Mouse (Mus musculus): ENCODE measurements around the gene Des. TPM values are rescaled to one million over a fixed set of nuclear protein-coding genes. Genes with fewer than 3 reads are reported as not detected.

Des gene
- polyA plus RNA-seq, 1 experiment from 2014 or later: 93.2 TPM

DNA sequence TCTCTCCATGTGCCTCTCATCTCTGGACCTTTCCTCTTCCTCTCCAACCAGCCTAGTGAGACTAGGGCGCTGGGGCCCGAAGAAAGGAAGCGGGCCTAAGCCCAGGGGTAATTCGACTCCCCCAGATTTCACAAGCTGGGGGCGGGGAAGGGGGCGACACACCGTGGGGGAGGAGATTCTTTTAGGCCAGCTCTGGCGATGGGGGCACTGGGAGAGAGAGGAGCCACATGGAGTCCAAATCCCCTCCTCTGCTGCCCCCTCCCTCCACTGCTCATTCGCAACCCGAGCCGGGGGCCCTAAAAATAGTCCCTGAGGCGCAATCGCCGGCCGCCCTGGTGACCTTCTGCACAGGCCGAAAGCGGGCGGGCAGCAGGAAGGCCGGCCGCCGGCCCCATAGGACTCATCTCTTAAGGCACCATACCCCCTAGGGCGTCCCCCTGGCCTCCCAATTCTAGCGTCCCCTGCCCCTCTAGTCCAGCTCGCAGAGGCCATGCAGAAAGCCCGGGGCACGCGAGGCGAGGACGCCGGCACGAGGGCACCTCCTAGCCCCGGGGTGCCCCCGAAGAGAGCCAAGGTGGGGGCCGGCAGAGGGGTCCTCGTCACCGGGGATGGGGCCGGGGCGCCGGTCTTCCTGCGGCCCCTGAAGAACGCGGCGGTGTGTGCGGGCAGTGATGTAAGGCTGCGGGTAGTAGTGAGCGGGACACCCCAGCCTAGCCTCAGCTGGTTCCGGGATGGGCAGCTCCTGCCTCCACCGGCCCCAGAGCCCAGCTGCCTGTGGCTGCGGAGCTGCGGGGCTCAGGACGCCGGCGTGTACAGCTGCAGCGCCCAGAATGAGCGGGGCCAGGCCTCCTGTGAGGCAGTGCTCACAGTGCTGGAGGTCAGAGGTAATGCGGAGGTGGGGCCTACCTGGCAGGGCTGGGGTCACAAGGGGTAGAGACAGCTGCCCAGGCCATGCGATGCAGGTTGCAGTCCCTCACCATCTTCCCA lies 15.1 kb downstream of the Des start, which contains the start of gene Speg:
TSS of gene Speg (plus strand) at position 348 of the 987 bp plus-strand sequence.
- WGBS: 10% methylated on average over 55 of the region's 57 CpGs
- 0 out of 2 replicates have a peak, but pooled peaks have one; percentile 31 for ATAC-seq (ENCODE audit: insufficient read depth, low FRiP score, low read depth)
- peak within 1 kb of the TSS; percentile 1; the same call in 1 of the 2 replicates for H3K9ac ChIP-seq

DNA sequence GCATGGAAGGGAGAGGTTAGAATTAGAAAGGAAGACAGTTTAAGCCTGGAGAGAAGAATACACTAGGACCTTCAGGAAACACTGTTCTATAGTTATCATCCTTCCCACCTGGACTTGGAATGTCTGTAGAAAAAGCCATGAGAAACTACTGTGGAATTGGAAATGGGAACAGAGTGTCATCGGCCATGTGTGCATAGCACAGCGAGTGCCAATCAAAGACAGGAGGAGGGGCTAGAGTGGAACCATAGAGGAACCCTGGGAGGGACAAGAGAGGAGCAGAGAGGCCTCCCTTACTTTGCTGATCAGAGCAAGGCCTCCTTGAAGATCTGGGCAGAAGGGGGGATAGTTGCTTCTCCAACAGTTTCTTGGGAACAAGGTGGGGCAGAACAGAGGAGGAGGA lies 19.1 kb downstream of the Des start:
- Histone ChIP-seq H3K36me3 (no peaks in the 10 kb centered on the region), H3K4me2 (no peak overlapping the region), H3K27me3 (replicated peaks) (peaks cover 11% of the 10 kb centered on the region), H3K27ac (no peak overlapping the region), H3K4me1 (peaks cover 28% of the 10 kb centered on the region), H3K9ac (no peak overlapping the region), H3K9me3 (no peaks in the 10 kb centered on the region), H3K4me3 (replicated peaks) (no peak overlapping the region)
- WGBS: 57% methylated on average over 2 of the region's 2 CpGs
- ATAC-seq (ENCODE audit: insufficient read depth, low FRiP score, low read depth): no peak

More for the DNA sequence above, 15.1 kb downstream of the Des start, which contains the start of gene Speg:
- no peak within 1 kb of the TSS for H3K27ac ChIP-seq
- H3K27me3 ChIP-seq (replicated peaks): peaks cover 8% of the 10 kb centered on the region
- H3K4me1 ChIP-seq: peaks cover 15% of the 10 kb centered on the region
- no peaks in the 10 kb centered on the region for H3K9me3 ChIP-seq
- H3K4me3 ChIP-seq (replicated peaks): peak within 1 kb of the TSS; percentile 32
- no peaks in the 10 kb centered on the region for H3K36me3 ChIP-seq
- H3K4me2 ChIP-seq: peak within 1 kb of the TSS; percentile 50

DNA sequence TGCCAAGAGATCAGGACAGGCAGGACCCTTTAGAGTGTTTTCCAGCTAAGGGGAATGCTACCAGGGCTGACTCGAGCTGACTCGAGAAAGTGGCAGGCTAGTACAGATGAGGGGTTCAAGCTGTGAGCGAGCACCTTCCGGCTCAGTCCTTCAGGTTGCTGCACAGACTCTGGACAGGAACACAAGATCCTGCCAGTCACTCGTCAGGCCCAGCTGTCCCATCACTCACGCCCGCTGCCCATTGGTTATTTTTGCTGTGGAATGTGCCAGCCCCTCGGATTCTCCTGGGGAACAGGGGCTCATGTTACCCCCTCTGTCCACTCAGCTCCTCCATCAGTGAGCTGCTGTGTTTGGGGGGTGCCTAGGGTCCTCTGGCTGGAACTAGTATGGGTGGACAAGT lies 19.8 kb downstream of the Des start:
- H3K9ac ChIP-seq: no peak overlapping the region
- H3K27ac ChIP-seq: no peak overlapping the region
- H3K4me1 ChIP-seq: peaks cover 28% of the 10 kb centered on the region
- WGBS: 75% methylated on average over 8 of the region's 8 CpGs
- no peak overlapping the region for H3K4me3 ChIP-seq (replicated peaks)
- H3K4me2 ChIP-seq: no peak overlapping the region
- no peak for ATAC-seq (ENCODE audit: insufficient read depth, low FRiP score, low read depth)
- H3K27me3 ChIP-seq (replicated peaks): peaks cover 11% of the 10 kb centered on the region
- no peaks in the 10 kb centered on the region for H3K9me3 ChIP-seq
- H3K36me3 ChIP-seq: no peaks in the 10 kb centered on the region

DNA sequence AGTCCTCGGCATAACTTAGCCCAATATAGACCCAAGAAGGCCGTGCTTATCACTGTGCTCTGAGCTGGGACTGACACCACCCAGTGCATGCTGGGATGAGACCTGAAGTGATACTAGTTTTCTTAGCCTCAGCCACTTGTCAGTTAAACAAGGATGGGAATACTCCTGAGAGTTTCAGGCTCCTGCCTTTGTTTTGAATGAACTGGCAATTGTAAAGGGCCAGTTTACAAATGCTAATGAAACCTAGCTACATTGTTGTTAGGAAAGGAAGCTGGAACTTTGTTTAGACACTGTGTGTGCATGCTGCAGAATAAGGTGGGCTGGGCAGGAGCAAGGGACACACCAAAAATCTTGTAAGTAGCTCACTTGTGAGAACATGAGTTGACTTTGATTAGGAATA lies 20.8 kb downstream of the Des start:
- Histone ChIP-seq H3K36me3 (no peaks in the 10 kb centered on the region), H3K27ac (no peak overlapping the region), H3K4me3 (replicated peaks) (no peak overlapping the region), H3K4me1 (peaks cover 22% of the 10 kb centered on the region), H3K9me3 (no peaks in the 10 kb centered on the region), H3K4me2 (no peak overlapping the region), H3K9ac (no peak overlapping the region), H3K27me3 (replicated peaks) (peaks cover 7% of the 10 kb centered on the region; the same call in 1 of the 2 replicates)
- no peak for ATAC-seq (ENCODE audit: insufficient read depth, low FRiP score, low read depth)
- 41% methylated on average over 2 of the region's 2 CpGs for WGBS

- Histone ChIP-seq H3K4me2 (peak overlapping the region; percentile 83), H3K9me3 (no peaks in the 10 kb centered on the region), H3K4me1 (peaks cover 28% of the 10 kb centered on the region), H3K27me3 (replicated peaks) (peaks cover 13% of the 10 kb centered on the region), H3K27ac (peak overlapping the region; percentile 72), H3K9ac (peak overlapping the region; percentile 52), H3K4me3 (replicated peaks) (peak overlapping the region; percentile 65), H3K36me3 (no peaks in the 10 kb centered on the region)
- WGBS: 4% methylated on average over 41 of the region's 60 CpGs
- ATAC-seq (ENCODE audit: insufficient read depth, low FRiP score, low read depth): peak; percentile 40
Measured at GRCm38 (mm10) chr1:75381482-75382355, 21.6 kb downstream of the Des start.

DNA sequence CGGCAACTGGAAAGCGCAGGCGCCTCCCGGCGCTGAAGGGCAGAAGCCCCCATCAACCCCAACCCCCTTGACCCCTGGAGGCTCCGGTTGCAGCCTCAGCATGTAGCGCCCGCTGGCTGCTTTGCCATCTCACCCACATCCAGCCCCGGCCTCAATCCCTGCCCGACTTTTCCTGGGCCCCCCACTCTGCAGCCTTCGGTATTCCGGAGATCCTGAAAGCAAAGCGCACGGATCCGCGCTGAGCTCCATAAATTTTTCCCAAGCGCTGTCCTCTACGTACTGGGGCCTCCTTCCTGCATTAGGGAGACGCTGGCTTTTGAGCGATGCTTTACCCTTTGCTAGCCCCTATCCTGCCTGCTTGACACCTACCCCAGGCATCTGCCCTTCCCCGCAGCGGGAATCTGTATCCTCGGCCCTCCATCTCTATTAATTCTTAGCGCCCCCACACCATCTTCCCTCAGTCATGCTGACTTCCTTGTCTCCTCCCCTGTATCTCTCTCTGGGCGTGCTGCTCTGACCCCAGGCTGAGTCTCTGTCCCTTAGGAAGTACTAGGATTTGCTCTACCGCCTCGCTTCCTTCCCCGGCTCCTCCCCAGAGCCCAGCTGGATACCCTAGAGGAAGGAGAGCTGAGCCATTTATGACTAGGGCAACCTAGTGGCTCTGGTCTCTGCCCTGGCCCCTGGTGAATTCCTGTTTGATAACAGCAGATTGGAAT lies 22.4 kb downstream of the Des start:
- H3K4me3 ChIP-seq (replicated peaks): peak overlapping the region; percentile 65
- no peak for ATAC-seq (ENCODE audit: insufficient read depth, low FRiP score, low read depth)
- H3K9ac ChIP-seq: peak overlapping the region; percentile 52
- peak overlapping the region; percentile 83 for H3K4me2 ChIP-seq
- H3K9me3 ChIP-seq: no peaks in the 10 kb centered on the region
- WGBS: 1% methylated on average over 28 of the region's 28 CpGs
- H3K27me3 ChIP-seq (replicated peaks): peaks cover 21% of the 10 kb centered on the region
- peak overlapping the region; percentile 70 for H3K27ac ChIP-seq
- no peaks in the 10 kb centered on the region for H3K36me3 ChIP-seq
- H3K4me1 ChIP-seq: peaks cover 28% of the 10 kb centered on the region

GRCm38 (mm10) chr1:75384470-75385141 lies 24.5 kb downstream of the Des start:
- Histone ChIP-seq H3K36me3 (0 out of 2 replicates have a peak, but pooled peaks cover 3% of the 10 kb centered on the region), H3K4me1 (peaks cover 36% of the 10 kb centered on the region), H3K9me3 (no peaks in the 10 kb centered on the region), H3K4me2 (no peak overlapping the region), H3K4me3 (replicated peaks) (no peak overlapping the region), H3K9ac (no peak overlapping the region), H3K27me3 (replicated peaks) (peaks cover 41% of the 10 kb centered on the region), H3K27ac (no peak overlapping the region)
- WGBS: 87% methylated on average over 27 of the region's 27 CpGs
- ATAC-seq (ENCODE audit: insufficient read depth, low FRiP score, low read depth): no peak

GRCm38 (mm10) chr1:75385142-75385730 lies 25.1 kb downstream of the Des start:
- Histone ChIP-seq H3K4me3 (replicated peaks) (no peak overlapping the region), H3K27me3 (replicated peaks) (peaks cover 41% of the 10 kb centered on the region), H3K36me3 (0 out of 2 replicates have a peak, but pooled peaks cover 3% of the 10 kb centered on the region), H3K9me3 (no peaks in the 10 kb centered on the region), H3K9ac (no peak overlapping the region), H3K4me1 (peaks cover 36% of the 10 kb centered on the region), H3K4me2 (peak overlapping the region; percentile 23; the same call in 1 of the 2 replicates), H3K27ac (no peak overlapping the region)
- no peak for ATAC-seq (ENCODE audit: insufficient read depth, low FRiP score, low read depth)
- WGBS: 57% methylated on average over 20 of the region's 20 CpGs

- Histone ChIP-seq H3K27ac (no peak overlapping the region), H3K4me3 (replicated peaks) (no peak overlapping the region), H3K36me3 (0 out of 2 replicates have a peak, but pooled peaks cover 3% of the 10 kb centered on the region), H3K4me2 (no peak overlapping the region), H3K9me3 (no peaks in the 10 kb centered on the region), H3K4me1 (peaks cover 36% of the 10 kb centered on the region), H3K9ac (no peak overlapping the region), H3K27me3 (replicated peaks) (peaks cover 38% of the 10 kb centered on the region)
- 42% methylated on average over 4 of the region's 4 CpGs for WGBS
- ATAC-seq (ENCODE audit: insufficient read depth, low FRiP score, low read depth): no peak
Measured at GRCm38 (mm10) chr1:75386149-75386548, 26.0 kb downstream of the Des start.

DNA sequence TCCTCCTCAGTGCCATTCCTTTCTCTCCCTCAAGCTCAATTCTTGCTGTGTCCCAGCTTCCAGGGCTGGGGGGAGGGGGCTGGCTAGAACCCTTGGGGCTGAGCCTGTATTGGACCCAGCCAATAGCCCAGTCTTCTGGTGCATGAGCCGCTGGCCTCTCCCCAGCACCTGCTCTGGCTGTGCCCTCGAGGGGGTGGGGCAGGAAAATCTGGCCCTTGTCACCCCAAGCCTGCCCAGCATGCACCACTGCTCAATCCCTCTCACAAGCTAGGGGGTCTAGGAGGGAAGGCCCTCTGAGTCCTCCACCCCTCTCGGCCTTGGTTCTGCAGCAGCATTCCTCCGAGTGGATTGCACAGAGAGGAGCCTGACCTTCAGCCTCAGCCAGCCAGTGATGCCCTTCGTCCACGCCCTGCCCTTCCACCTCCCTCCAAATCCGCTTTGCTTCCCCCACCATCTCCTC lies 27.4 kb downstream of the Des start:
- Histone ChIP-seq H3K36me3 (0 out of 2 replicates have a peak, but pooled peaks cover 3% of the 10 kb centered on the region), H3K9ac (no peak overlapping the region), H3K4me1 (peaks cover 26% of the 10 kb centered on the region; the same call in 1 of the 2 replicates), H3K27me3 (replicated peaks) (peaks cover 38% of the 10 kb centered on the region), H3K4me3 (replicated peaks) (no peak overlapping the region), H3K4me2 (peak overlapping the region; percentile 46), H3K9me3 (no peaks in the 10 kb centered on the region), H3K27ac (no peak overlapping the region)
- 40% methylated on average over 7 of the region's 7 CpGs for WGBS
- no peak for ATAC-seq (ENCODE audit: insufficient read depth, low FRiP score, low read depth)

Data from stomach, embryonic 15.5 days (tissue).